Mouse (Mus musculus) liver, adult (tissue): ENCODE measurements around the gene Prkab2.

Experiments used
- GATA4 ChIP-seq: IDR thresholded peaks from 2 replicates; pipeline ENCODE4 v1.6.1; 2014; ENCODE audit warnings: mild to moderate bottlenecking, low read length; ENCODE audit not compliant: insufficient replicate concordance

The Prkab2 gene

DNA sequence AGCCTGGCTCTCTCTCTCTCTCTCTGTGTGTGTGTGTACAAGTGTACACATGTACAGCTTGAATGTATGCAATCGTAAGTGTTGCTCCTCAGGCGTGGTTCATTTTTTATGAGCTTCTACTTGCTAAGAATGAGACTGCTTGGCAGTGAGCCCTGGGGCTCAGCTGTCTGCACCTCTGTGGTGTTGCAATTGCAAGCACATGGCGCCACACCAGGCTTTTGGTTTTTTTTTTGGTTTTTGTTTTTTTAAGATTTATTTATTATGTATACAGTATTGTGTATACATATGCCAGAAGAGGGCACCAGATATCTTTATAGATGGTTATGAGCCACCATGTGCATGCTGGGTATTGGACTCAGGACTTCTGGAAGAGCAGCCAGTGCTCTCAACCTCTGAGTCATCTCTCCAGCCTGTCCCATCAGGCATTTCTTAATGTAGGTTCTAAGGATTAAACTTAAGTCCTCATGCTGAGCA lies 23.7 kb upstream of the Prkab2 start:
- TF ChIP-seq GATA4, result no peak

DNA sequence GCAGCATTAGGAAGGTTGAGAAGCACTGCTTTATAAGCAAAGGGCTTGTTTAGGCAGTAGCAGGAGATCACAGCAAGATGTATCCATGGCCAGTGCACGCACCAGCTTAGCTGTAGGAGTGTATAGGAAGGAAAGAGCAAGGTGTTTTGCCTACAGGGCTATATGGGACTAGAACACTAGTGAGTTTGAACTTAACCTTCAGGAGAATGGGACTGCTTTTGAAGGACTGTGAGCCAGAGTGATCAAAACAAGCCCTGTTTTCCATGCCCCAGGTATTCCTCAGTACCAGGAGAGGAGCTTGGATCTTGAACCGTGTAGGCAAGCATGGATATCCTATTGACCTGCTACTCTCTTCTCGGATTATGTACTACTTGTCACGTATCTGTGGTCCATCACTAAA lies 16.6 kb upstream of the Prkab2 start:
- no peak for TF ChIP-seq GATA4

DNA sequence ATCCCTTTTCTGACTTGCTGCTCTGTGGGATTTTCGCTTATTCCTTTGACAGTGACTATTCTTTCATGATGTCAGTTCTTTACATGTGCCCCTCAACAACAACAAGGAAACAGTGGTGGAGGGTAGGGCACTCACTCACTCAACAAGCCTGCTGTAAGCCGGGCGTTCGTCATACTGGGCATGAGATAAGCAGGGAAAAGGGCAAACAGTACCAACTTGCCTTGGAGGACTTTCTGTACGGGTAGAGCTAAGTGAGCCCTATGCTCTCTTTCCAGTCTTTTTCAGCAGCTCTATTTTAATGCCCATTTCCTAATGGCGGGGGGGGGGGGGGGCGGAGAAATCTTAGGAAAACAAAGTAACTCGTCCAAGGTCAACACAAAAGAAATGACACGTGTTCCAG lies 16.0 kb upstream of the Prkab2 start:
- no peak for TF ChIP-seq GATA4

DNA sequence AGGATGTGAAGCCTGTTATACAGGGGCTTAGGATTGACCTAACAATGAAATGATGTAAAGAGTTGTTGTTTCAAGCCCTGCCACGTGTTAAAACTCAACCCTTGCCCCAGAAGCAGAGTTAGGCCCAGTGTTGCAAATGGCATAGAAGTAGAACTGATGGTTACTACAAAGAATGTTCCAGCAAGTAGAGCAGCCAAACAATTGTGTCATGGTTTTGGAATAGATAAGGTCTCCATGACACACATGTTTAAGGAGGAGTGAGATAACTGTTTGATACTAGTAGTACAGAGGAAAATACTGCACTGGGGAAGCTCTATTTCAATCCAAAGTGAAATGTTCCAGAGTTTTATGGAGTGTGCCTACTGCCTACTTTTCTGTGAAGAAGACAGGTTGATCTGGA lies 9.5 kb upstream of the Prkab2 start:
- TF ChIP-seq GATA4, result no peak

DNA sequence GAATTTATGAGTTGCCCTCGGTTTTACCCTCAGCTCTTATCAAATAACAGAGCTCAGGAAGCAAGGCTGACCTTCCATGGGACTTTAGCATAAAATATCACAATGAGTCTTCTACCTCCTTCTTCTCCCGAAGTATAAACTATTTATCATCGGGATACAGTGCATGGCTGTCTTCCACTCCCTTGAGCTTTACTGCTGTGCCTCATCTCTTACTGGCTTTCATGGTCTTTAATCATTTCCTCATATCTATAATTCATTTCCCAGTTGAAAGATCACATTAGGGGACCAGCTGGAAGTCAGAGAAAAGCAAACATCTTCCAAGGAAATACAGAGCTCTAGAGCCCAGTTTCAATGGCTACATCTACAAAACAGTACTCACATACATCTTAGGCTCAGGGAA lies 9.0 kb upstream of the Prkab2 start:
- no peak for TF ChIP-seq GATA4

DNA sequence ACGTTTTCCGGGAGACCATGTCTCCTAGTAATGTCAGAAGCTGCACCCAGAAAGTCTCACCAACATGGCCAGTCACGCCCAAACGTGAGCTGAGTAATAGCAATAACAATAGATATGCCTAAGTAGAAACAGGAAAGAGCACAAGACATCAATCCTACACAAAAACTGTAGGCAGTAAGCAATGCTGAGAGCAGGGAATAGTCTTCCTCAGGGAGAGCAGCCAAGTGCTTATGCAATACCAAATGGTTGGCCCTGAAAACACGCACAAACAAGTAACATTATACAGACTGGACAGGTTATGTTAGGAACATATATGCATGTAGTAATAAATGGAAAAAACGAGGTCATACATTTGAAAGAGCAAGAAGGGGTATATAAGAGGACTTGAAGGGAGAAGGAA lies 8.5 kb upstream of the Prkab2 start:
- TF ChIP-seq GATA4, result no peak

DNA sequence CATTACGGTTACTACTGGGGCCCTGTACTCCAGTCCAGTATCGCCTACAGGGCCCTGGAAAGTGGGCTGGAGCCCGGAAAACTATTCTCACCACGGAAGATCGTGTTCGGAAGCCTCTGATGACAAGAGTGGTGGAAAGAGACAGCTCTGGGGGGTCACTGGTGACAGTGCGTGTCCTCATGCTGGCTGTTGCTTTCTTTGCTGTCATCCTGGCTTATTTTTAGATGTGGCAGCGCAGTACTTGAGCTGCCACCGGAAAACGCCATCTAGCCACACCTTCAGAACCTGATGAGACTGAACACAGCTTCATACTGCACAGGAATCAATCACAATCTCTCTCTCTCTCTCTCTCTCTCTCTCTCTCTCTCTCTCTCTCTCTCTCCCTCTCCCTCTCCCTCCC lies 6.4 kb upstream of the Prkab2 start:
- TF ChIP-seq GATA4, result no peak

DNA sequence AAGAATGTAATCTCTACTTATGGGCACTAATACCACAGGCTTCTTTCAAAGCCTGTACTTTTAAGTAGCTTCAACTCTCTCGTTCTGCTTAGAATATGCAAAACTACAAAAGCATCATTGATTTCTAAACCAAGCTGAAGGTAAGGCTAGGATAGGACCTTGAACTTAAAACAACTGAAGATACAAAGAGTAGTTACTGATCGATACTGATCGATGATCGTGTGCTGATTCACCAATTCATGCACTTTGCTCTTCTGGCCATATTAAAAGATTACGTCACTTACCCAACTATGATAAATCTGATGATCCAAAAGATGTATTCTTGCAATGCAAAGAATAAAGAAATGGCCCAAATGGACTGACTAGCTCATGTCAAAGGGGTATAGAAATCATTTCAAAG lies 4.2 kb upstream of the Prkab2 start:
- TF ChIP-seq GATA4, result no peak

DNA sequence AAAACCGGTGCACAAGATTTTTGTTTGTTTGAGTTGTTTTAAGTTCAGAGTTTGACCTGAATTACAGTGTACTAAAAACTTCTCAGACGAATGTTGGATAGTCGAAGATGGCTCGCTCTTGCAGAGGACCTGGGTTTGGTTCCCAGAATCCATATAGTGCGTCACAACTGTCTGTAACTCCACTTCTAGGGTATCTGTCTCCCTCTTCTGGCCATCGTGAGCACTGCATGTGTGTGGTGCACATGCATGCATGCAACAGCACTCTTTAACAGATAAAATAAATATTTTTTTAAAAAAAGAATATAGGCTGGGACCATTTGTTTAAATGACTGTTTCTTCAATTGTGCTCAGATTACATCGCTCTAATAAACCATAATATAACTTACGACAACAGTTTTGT lies 3.1 kb upstream of the Prkab2 start:
- no peak for TF ChIP-seq GATA4

DNA sequence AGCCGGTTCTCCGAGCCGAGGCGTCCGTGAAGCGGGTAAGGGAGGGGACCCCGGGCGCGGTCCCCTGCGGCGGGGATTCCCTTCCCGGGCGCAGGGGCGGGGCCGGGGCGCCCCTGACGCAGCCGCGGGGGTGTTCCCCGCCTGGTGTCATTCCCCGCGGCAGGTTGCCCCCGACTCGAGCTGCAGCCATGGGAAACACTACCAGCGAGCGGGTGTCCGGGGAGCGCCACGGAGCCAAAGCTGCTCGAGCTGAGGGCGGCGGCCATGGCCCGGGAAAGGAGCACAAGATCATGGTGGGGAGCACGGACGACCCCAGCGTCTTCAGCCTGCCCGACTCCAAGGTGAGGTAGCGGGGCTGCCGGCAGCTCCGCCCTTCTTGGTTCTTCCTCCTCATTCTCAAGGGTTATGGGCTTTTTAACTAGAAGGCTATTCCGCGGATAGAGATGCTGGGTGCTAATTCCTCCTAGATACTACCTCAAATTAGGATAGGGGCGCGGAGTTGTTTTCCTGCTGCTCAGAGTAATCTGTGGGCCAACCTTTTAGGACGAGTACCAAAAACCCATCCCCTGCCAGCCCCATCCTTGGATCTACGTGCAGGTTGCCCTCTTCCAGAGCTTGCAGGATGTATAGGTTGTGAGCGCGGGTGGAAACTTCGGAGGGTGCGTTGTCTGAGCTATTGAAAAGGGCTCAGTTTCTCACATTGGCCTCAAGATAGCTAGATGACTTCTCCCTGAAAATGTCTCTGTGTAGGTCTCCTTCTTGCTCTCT lies 617 bp downstream of the Prkab2 start:
- no peak for TF ChIP-seq GATA4

DNA sequence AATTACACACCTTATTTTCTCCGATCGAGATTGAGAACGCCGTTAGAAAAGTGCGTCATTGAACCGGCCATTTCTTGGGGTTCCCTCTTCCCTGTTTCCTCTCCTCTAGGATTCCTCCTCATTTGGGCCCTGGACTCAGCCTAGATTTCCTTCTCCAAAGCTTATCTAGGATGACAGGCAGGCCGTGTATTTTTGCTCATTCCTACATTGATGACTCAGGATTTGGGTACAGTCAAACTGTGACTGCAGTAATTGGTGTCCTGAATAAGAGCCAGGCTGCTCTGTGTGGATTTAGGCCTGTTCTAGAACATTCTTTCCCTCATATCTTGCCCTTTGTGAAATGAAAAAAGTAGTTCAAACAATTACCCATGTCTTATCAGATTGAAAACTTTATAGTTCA lies 1.8 kb downstream of the Prkab2 start:
- no peak for TF ChIP-seq GATA4

DNA sequence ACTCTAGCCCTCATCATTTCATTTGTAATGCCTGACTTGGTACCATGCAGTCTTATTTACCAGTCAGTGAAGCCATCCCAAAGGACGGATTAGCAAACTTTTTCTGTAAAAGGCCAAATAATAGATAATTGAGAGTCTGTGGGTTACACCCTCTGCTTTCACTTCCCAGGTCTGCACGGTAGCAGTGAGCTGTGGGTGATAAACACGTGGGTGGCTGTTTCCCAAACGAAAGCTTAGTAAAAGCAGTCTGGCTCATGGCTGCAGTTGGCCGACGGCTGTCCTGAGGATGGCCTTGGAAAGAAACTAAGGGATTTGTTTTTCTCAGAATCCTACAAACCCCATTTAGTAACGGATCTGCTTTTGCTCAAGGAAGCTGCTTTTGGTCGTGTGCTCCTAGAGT lies 3.2 kb downstream of the Prkab2 start:
- TF ChIP-seq GATA4, result no peak

DNA sequence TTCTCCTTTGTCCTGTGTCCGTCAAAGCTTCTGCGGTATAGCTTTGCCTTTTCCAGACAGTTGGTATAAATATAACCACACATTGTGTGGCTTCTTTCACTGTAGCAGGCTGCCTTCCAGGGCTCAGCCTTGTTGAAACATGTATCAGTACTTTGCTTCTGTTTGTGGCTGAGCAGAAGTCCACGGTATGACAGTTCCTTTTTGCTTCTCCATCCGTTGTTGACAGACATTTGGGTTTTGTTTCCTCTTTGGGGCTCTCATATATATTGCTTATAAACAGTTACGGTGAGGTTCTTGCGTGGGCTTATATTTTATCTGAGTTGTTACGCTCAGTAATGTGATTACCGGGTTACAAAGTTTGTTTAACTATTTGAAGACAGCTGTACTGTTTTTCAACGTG lies 7.5 kb downstream of the Prkab2 start:
- no peak for TF ChIP-seq GATA4

DNA sequence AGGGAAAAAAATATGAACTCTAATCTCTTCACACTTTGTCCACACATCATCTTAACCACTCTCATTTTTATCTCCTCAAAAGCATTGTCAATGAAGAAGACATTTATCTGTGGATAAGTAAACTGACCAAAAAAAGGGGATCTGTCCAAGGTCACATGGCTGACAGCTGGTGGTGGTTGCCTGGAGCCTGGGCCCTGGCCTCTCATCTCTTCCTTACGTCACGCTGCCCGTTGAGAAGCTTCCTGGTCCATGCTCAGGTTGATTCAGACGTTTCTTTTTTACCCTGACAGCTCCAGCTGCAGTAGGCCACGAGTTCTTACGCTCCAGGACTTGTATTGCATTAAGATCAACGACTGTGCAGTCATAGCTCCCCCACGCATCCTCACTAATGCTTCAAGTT lies 8.2 kb downstream of the Prkab2 start:
- TF ChIP-seq GATA4, result no peak

DNA sequence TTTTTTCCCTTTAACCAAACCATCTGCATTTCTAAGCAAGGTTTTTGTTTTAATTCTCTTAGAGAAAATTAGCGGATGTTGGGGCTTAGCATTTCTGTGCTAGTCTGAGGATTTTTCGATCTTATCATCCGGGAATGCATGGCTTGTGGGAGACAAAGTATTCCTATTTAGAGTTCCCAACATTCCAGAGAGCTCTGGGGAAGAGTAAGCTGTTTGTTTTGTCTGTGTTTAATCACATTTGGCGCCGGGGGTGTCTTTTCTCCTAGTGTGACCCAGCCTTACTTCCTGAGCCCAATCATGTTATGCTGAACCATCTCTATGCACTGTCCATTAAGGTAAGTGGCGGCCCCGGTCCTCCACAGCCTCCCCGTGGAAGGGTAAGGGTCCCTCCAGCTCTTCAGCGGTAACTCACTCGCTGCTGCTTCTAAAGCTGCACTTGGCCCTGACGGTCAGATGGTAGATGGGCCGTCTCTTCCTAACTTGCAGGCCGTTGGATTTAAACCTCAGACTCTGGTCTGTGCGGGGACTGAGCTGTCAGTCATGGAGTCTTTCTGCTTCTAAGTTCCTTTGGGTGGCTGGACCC lies 9.2 kb downstream of the Prkab2 start:
- no peak for TF ChIP-seq GATA4

DNA sequence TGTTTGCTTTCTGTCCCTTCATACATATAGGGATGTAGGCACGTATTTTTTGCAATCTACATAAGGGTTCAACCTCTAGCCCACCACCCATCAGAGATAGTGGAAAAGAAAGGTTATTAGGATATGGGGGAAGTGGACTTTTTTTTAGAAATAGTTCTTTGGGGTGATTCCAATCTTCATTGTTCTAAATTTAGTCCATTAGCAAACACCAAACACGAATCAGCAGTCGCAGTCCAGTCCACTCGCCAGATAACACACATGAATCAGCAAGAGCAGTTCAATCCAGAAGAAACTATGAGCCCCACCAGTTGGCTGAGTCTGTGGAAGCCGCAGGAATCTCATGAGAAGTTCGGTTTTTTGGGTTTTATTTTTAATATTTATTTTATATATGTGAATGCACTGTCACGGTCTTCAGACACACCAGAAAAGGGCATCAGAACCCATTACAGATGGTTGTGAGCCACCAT lies 16.7 kb downstream of the Prkab2 start, which contains the start of gene Gm17651:
Gene Gm17651 (minus strand): TSS at position 51 of the 467 bp plus-strand sequence.
- TF ChIP-seq GATA4, result no peak

DNA sequence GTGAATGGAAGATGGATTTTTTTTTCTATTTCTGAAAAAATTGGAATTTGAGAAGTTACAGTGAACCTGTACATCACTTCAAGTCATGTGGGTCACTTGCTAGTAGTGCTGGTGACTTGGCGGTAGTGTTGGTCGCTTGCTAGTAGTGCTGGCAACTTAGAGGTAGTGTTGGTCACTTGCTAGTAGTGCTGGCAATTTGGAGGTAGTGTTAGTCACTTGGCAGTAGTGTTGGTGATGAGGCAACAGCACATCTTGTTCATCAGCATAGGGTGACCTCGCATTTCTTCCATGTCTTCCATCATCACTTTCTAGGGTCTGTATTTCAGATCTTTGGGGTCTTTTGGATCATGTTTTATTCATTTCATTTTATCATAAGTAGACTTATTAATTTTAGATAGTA lies 18.1 kb downstream of the Prkab2 start:
- TF ChIP-seq GATA4, result no peak
